Mouse (Mus musculus) forebrain, embryonic 14.5 days (tissue): ENCODE results near the gene Gpc3. TPM values are rescaled to one million over a fixed set of nuclear protein-coding genes. Genes with fewer than 3 reads are reported as not detected.
A peak's percentile ranks its signal among the peaks of the same experiment; 100 is the strongest.
"Not testable (repeated sequence)": the region's sequence is repeated elsewhere in the genome, so short reads cannot be mapped to it uniquely, and the experiment has no call there.

Experiments
- ATAC-seq: fragments of 200-750 bp; cut with Nextera tagmentation; 2 replicates; pipeline ENCODE4 v1.8.0; 2017; ENCODE audit warnings: mild to moderate bottlenecking, moderate library complexity
- DNase-seq: peaks from one replicate; pipeline ENCODE4 v3.0.0-alpha.2; 2015; ENCODE audit warnings: low spot score
- H3K27ac ChIP-seq: fragments of 300-500 bp; sonication (generic); 2 replicates; pipeline ENCODE4 v1.5.1; 2014; ENCODE audit warnings: low read depth, mild to moderate bottlenecking, control low read depth, low read length, moderate library complexity
- H3K27me3 ChIP-seq: fragments of 300-500 bp; sonication (generic); replicated peaks from 2 replicates; pipeline ENCODE4 v1.6.1; 2014; ENCODE audit warnings: low read length, control low read depth, mixed read lengths; ENCODE audit not compliant: control insufficient read depth, insufficient read depth
- H3K36me3 ChIP-seq: fragments of 300-500 bp; sonication (generic); 2 replicates; pipeline ENCODE4 v1.6.1; 2014; ENCODE audit warnings: low read length, control low read depth; ENCODE audit not compliant: control insufficient read depth, insufficient read depth
- H3K4me1 ChIP-seq: fragments of 300-500 bp; sonication (generic); 2 replicates; pipeline ENCODE4 v1.6.1; 2014; ENCODE audit warnings: antibody characterized with exemption, low read length, control low read depth; ENCODE audit not compliant: control insufficient read depth, insufficient read depth
- H3K4me2 ChIP-seq: fragments of 300-500 bp; sonication (generic); 2 replicates; pipeline ENCODE4 v1.6.1; 2014; ENCODE audit warnings: mild to moderate bottlenecking, control low read depth, low read length
- H3K4me3 ChIP-seq: fragments of 300-500 bp; sonication (generic); 2 replicates; pipeline ENCODE4 v1.5.1; 2014; ENCODE audit warnings: low read depth, low read length, control low read depth
- H3K9ac ChIP-seq: fragments of 300-500 bp; sonication (generic); 2 replicates; pipeline ENCODE4 v1.6.1; 2014; ENCODE audit warnings: mild to moderate bottlenecking, low read length, control low read depth, moderate library complexity
- H3K9me3 ChIP-seq: fragments of 300-500 bp; sonication (generic); replicated peaks from 2 replicates; pipeline ENCODE4 v1.6.1; 2016; ENCODE audit warnings: low read length, control low read depth, mixed read lengths; ENCODE audit not compliant: control insufficient read depth
- WGBS: fragments of 180-500 bp; shearing (Covaris S2); extraction: QIAGEN DNeasy Blood & Tissue Kit; methylation state at CpG from one replicate; pipeline ENCODE4 v1.1.7; 2014; 5-methylcytosine and 5-hydroxymethylcytosine counted together
- polyA plus RNA-seq: library from polyadenylated mRNA; unstranded; fragments of >200 nt; fragmentation: Nextera tagmentation; extraction: Ambion mirVana; gene quantifications from 2 replicates; pipeline ENCODE4 v1.2.1, GENCODE M21; 2014

The Gpc3 gene
- polyA plus RNA-seq, 1 experiment from 2014 or later = 51.2 TPM

GRCm38 (mm10) chrX:52362241-52363011, 251.3 kb downstream of the Gpc3 start:
- no peak overlapping the region for H3K4me2 ChIP-seq
- H3K9ac ChIP-seq = no peak overlapping the region
- H3K4me1 ChIP-seq = peaks cover 2% of the 10 kb centered on the region; the same call in 1 of the 2 replicates
- H3K36me3 ChIP-seq = no peaks in the 10 kb centered on the region
- H3K27me3 ChIP-seq = no peaks in the 10 kb centered on the region
- no peak overlapping the region for H3K27ac ChIP-seq
- no peak overlapping the region for H3K4me3 ChIP-seq
- ATAC-seq (no peak), DNase-seq (no peak)
- H3K9me3 ChIP-seq = no peaks in the 10 kb centered on the region
- 91% methylated on average over 4 of the region's 4 CpGs for whole genome bisulfite sequencing

DNA sequence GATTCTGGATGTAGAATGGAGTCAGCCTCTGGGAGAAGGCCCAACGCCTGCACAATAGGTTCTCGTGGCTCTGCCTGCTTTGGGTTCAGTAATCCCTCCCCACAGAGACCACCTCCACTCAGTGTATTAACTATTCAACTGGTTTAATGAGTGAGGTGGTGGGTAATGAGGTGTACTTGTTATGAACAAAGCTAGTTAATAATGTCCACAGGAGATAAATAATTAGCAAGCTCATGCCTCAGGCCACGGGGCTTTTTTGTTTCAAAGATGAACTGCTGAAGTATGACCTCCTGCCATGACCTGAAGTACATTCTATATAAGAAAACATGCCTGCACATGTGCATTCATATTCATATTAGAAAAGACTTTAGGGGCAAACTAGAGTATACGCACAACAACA, 260.8 kb downstream of the Gpc3 start:
- Histone ChIP-seq H3K27me3 (no peaks in the 10 kb centered on the region), H3K4me2 (no peak overlapping the region), H3K9ac (no peak overlapping the region), H3K36me3 (no peaks in the 10 kb centered on the region), H3K4me3 (no peak overlapping the region), H3K9me3 (no peaks in the 10 kb centered on the region), H3K4me1 (no peaks in the 10 kb centered on the region), H3K27ac (no peak overlapping the region)
- DNase-seq (no peak), ATAC-seq (no peak)
- 35% methylated on average over 4 of the region's 4 CpGs for WGBS

- H3K4me2 ChIP-seq, DNase-seq, ATAC-seq, H3K9me3 ChIP-seq, H3K4me3 ChIP-seq, H3K4me1 ChIP-seq, H3K36me3 ChIP-seq, H3K27me3 ChIP-seq, H3K9ac ChIP-seq, H3K27ac ChIP-seq: not testable (repeated sequence)
- 60% methylated on average over 5 of the region's 5 CpGs for WGBS
Measured at GRCm38 (mm10) chrX:52350631-52351030, 263.1 kb downstream of the Gpc3 start.

DNA sequence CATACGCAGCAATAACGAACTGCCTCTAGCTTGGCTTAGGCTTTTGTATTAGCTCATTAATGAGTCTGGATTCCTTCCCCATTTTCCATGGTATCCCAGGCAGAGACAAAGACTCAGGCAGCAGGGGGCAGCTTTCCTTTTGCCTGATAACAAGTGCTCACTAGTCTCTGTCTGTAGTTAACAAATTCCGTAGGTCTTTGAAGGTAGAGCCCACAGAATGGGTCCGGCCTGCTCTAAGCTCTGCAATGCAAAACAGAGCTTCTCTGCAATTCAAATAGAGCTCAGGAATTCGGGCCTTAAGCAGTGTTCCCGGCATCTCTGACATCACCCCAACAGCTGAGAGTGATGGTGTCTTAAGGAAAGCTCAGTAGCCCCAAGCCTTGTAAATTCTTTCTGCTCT, 265.0 kb downstream of the Gpc3 start:
- Histone ChIP-seq H3K9me3 (no peaks in the 10 kb centered on the region), H3K4me2 (no peak overlapping the region), H3K27ac (no peak overlapping the region), H3K27me3 (no peaks in the 10 kb centered on the region), H3K4me1 (no peaks in the 10 kb centered on the region), H3K4me3 (no peak overlapping the region), H3K36me3 (no peaks in the 10 kb centered on the region), H3K9ac (no peak overlapping the region)
- 16% methylated on average over 6 of the region's 6 CpGs for WGBS
- DNase-seq (peak; percentile 67), ATAC-seq (peak; percentile 72)

- no peak overlapping the region for H3K4me3 ChIP-seq
- H3K4me2 ChIP-seq = no peak overlapping the region
- no peaks in the 10 kb centered on the region for H3K9me3 ChIP-seq
- H3K36me3 ChIP-seq = no peaks in the 10 kb centered on the region
- WGBS = 80% methylated on average over 3 of the region's 3 CpGs
- no peak for DNase-seq
- no peak overlapping the region for H3K27ac ChIP-seq
- ATAC-seq = no peak
- H3K4me1 ChIP-seq = no peaks in the 10 kb centered on the region
- no peak overlapping the region for H3K9ac ChIP-seq
- no peaks in the 10 kb centered on the region for H3K27me3 ChIP-seq
Measured at GRCm38 (mm10) chrX:52344018-52344417, 269.7 kb downstream of the Gpc3 start.

- ATAC-seq = no peak
- Histone ChIP-seq H3K27me3 (no peaks in the 10 kb centered on the region), H3K9ac (no peak overlapping the region), H3K9me3 (no peaks in the 10 kb centered on the region), H3K36me3 (no peaks in the 10 kb centered on the region), H3K27ac (no peak overlapping the region), H3K4me3 (no peak overlapping the region), H3K4me1 (no peaks in the 10 kb centered on the region), H3K4me2 (no peak overlapping the region)
- no peak for DNase-seq
- WGBS = 33% methylated on average over 3 of the region's 3 CpGs
Measured at GRCm38 (mm10) chrX:52340251-52340650, 273.5 kb downstream of the Gpc3 start.

GRCm38 (mm10) chrX:52321791-52322190, 292.0 kb downstream of the Gpc3 start:
- Histone ChIP-seq H3K27me3 (no peaks in the 10 kb centered on the region), H3K4me2 (no peak overlapping the region), H3K9me3 (no peaks in the 10 kb centered on the region), H3K4me1 (no peaks in the 10 kb centered on the region), H3K27ac (no peak overlapping the region), H3K9ac (no peak overlapping the region), H3K4me3 (no peak overlapping the region), H3K36me3 (no peaks in the 10 kb centered on the region)
- ATAC-seq (no peak), DNase-seq (no peak)
- WGBS = 84% methylated on average over 4 of the region's 4 CpGs

DNA sequence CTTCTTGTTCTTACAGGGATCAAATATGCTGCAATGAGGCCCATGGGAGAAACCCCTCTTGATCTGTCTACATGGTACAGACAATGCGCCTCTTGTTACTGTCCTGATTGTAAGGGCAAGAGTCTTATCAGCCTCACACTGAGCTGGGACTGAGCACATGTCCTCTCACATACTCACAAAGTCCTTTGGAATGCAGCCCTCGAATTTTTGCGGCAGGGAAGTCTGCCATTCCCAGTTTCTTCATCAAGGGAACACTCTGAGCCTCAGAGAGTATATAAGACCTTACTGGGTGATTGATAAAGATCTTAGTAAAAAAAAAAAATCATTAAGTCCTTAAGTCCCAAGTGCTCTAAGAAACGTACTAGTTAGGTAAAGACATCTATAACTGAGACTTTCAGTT, 293.1 kb downstream of the Gpc3 start:
- no peak overlapping the region for H3K4me2 ChIP-seq
- no peaks in the 10 kb centered on the region for H3K36me3 ChIP-seq
- DNase-seq (no peak), ATAC-seq (no peak)
- H3K9me3 ChIP-seq = no peaks in the 10 kb centered on the region
- H3K27ac ChIP-seq = no peak overlapping the region
- no peaks in the 10 kb centered on the region for H3K27me3 ChIP-seq
- H3K4me1 ChIP-seq = no peaks in the 10 kb centered on the region
- no peak overlapping the region for H3K9ac ChIP-seq
- H3K4me3 ChIP-seq = no peak overlapping the region
- WGBS = 82% methylated on average over 4 of the region's 4 CpGs

DNA sequence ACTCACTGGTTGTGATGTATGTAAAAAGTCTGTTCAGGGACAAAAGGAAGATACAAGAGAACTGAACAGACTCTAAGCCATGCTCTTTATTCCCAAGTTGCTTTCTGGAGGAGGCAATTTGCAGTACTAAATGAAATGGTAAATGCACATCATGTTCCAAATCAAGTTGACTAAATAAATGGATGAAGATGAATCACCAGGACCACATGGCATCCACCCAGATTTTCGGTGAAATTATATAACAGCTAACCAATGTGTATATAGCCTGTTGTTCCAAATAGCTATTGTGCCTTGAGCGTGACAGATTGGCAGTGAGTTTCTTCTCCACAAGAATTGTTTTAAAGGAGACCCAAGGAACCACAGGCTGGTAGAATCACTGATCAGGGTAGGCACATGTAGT, 302.8 kb downstream of the Gpc3 start:
- H3K4me2 ChIP-seq = no peak overlapping the region
- DNase-seq (no peak), ATAC-seq (no peak)
- no peaks in the 10 kb centered on the region for H3K36me3 ChIP-seq
- no peaks in the 10 kb centered on the region for H3K27me3 ChIP-seq
- 77% methylated on average over 2 of the region's 2 CpGs for WGBS
- no peak overlapping the region for H3K27ac ChIP-seq
- no peaks in the 10 kb centered on the region for H3K4me1 ChIP-seq
- no peaks in the 10 kb centered on the region for H3K9me3 ChIP-seq
- no peak overlapping the region for H3K4me3 ChIP-seq
- H3K9ac ChIP-seq = no peak overlapping the region
